Mouse (Mus musculus) bone marrow, adult 2 months (tissue): ENCODE results near the gene Dusp27.

ENCODE experiments used
- CTCF ChIP-seq: fragments of 200-500 bp; IDR thresholded peaks from 2 replicates; pipeline ENCODE4 v1.5.1; 2011; ENCODE audit warnings: low read length, control low read depth; ENCODE audit not compliant: control insufficient read depth, insufficient read depth
- POLR2A ChIP-seq: fragments of 200-500 bp; IDR thresholded peaks from 2 replicates; pipeline ENCODE4 v1.6.1; 2011; ENCODE audit warnings: low read depth, mild to moderate bottlenecking, control low read depth, low read length, borderline replicate concordance; ENCODE audit not compliant: control insufficient read depth

DNA sequence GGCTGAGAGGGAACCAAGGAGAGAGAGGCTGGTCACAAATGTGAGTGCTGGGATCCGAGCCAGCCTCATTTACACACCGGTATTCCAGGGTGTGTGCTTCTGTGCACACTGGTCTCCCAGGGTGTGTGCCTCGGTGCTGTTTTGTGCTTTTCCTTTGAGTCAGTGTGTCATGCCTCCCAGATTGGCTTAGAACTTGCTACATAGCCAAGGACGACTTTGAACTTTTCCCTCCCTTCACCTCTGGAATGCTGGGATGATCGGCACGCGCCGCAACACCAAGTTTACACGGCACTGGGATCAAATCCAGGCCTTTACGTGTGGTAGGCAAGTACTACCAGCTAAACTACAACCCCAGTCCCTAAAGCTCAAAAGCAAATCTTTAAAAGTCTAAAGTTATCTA, 24.3 kb upstream of the Dusp27 start:
- TF ChIP-seq POLR2A (no peak), CTCF (no peak)
